In genomic region chr19:6497803-6498202, GRCm38 (mm10) we compare ENCODE assay signal across 9 mouse cellular contexts. TPM values are rescaled to one million over a fixed set of nuclear protein-coding genes. Genes with fewer than 3 reads are reported as not detected.
A peak's percentile ranks its signal among the peaks of the same experiment; 100 is the strongest.
DNase-seq lines count a peak whose midpoint lies in the region; ATAC-seq and TF ChIP-seq lines count a peak whose summit lies in the region.
"Had no signal": no experiment of that assay in that cellular context is flagged by ENCODE, and none has a peak within 500 bp of the region (broad histone marks: within the 10 kb centered on the region; RNA-seq: fewer than 3 reads in every experiment).

No protein-coding gene starts in this region.

- 0 out of 2 replicates have a peak, but pooled peaks have one; percentile 26 for ATAC-seq in kidney, embryonic 15.5 days (replicated peaks; ENCODE audit: low FRiP score)
- ATAC-seq in hindbrain, embryonic 12.5 days (ENCODE audit: low FRiP score), result peak; percentile 17
- peak; percentile 16; the same call in 1 of the 2 replicates for ATAC-seq in midbrain, embryonic 12.5 days (ENCODE audit: low FRiP score, low read depth)
- ATAC-seq: Patski had no signal

- peaks cover 35% of the 10 kb centered on the region for H3K4me1 ChIP-seq in kidney, embryonic 15.5 days
- H3K4me1 ChIP-seq in cortical plate, adult 2 months (ENCODE audit: control insufficient read depth, insufficient read depth, low read length), result no peaks in the 10 kb centered on the region
- H3K4me1 ChIP-seq in hindbrain, embryonic 12.5 days, result peaks cover 70% of the 10 kb centered on the region
- peaks cover 76% of the 10 kb centered on the region for H3K4me1 ChIP-seq in midbrain, embryonic 12.5 days
- H3K4me1 ChIP-seq in thymus, adult 2 months (replicated peaks; ENCODE audit: control insufficient read depth, insufficient read depth, low read length), result peaks cover 3% of the 10 kb centered on the region

- no peak for DNase-seq in kidney, postnatal 25 days
- no peak for DNase-seq in adipocyte (ENCODE audit: low spot score)
- no peak for DNase-seq in thymus, adult 2 months
- no peak for DNase-seq in urinary bladder, adult 18-20 months (ENCODE audit: low spot score in 2 of 2)

- H3K4me2 ChIP-seq in kidney, embryonic 15.5 days, result peak overlapping the region; percentile 97
- H3K4me2 ChIP-seq in hindbrain, embryonic 12.5 days (replicated peaks), result peak overlapping the region; percentile 84
- H3K4me2 ChIP-seq in midbrain, embryonic 12.5 days (replicated peaks), result peak overlapping the region; percentile 96

- H3K27ac ChIP-seq in kidney, embryonic 15.5 days, result no peak overlapping the region
- H3K27ac ChIP-seq in cortical plate, adult 2 months (ENCODE audit: insufficient read depth, low read length), result peak overlapping the region; percentile 67
- peak overlapping the region; percentile 95 for H3K27ac ChIP-seq in hindbrain, embryonic 12.5 days
- peak overlapping the region; percentile 91 for H3K27ac ChIP-seq in midbrain, embryonic 12.5 days (replicated peaks)
- no peak overlapping the region for H3K27ac ChIP-seq in thymus, adult 2 months (ENCODE audit: control insufficient read depth, insufficient read depth, low read length)

- no peaks in the 10 kb centered on the region for H3K36me3 ChIP-seq in kidney, embryonic 15.5 days
- H3K36me3 ChIP-seq in hindbrain, embryonic 12.5 days, result no peaks in the 10 kb centered on the region
- H3K36me3 ChIP-seq in midbrain, embryonic 12.5 days, result no peaks in the 10 kb centered on the region
- H3K36me3 ChIP-seq in thymus, adult 2 months (ENCODE audit: control insufficient read depth, insufficient read depth, low read length), result no peaks in the 10 kb centered on the region

- H3K4me3 ChIP-seq in kidney, embryonic 15.5 days (replicated peaks), result peak overlapping the region; percentile 58
- H3K4me3 ChIP-seq in cortical plate, adult 2 months (ENCODE audit: insufficient read depth, low read length), result peak overlapping the region; percentile 84
- peak overlapping the region; percentile 85 for H3K4me3 ChIP-seq in hindbrain, embryonic 12.5 days
- H3K4me3 ChIP-seq in midbrain, embryonic 12.5 days, result peak overlapping the region; percentile 90
- H3K4me3 ChIP-seq in thymus, adult 2 months (ENCODE audit: control insufficient read depth, insufficient read depth, low read length), result no peak overlapping the region

- no peak for TF ChIP-seq POLR2A in cortical plate, adult 2 months (IDR thresholded peaks at IDR 0.05; ENCODE audit: extremely low read depth, insufficient read depth, low read length)
- TF ChIP-seq POLR2A in thymus, adult 2 months (IDR thresholded peaks at IDR 0.05; ENCODE audit: control insufficient read depth, extremely low read depth, insufficient read depth, low read length, poor library complexity), result no peak

- H3K27me3 ChIP-seq in kidney, embryonic 15.5 days, result peaks cover 92% of the 10 kb centered on the region
- peaks cover 65% of the 10 kb centered on the region for H3K27me3 ChIP-seq in hindbrain, embryonic 12.5 days
- H3K27me3 ChIP-seq in midbrain, embryonic 12.5 days, result peaks cover 61% of the 10 kb centered on the region
- H3K27me3 ChIP-seq in thymus, adult 2 months (ENCODE audit: control insufficient read depth, insufficient read depth, low read length), result peaks cover 46% of the 10 kb centered on the region

- H3K9me3 ChIP-seq in kidney, embryonic 15.5 days (replicated peaks), result no peaks in the 10 kb centered on the region
- H3K9me3 ChIP-seq in hindbrain, embryonic 12.5 days (replicated peaks), result no peaks in the 10 kb centered on the region
- no peaks in the 10 kb centered on the region for H3K9me3 ChIP-seq in midbrain, embryonic 12.5 days

- WGBS in kidney, embryonic 15.5 days, result under 1% methylated on average over 35 of the region's 39 CpGs
- WGBS in hindbrain, embryonic 12.5 days, result under 1% methylated on average over 35 of the region's 39 CpGs
- under 1% methylated on average over 39 of the region's 39 CpGs for WGBS in midbrain, embryonic 12.5 days
- WGBS in thymus, adult 2 months, result 2% methylated on average over 31 of the region's 39 CpGs

- peak overlapping the region; percentile 60 for H3K9ac ChIP-seq in kidney, embryonic 15.5 days
- peak overlapping the region; percentile 99 for H3K9ac ChIP-seq in hindbrain, embryonic 12.5 days
- peak overlapping the region; percentile 93 for H3K9ac ChIP-seq in midbrain, embryonic 12.5 days (replicated peaks)

- no peak for TF ChIP-seq CTCF in cortical plate, adult 2 months (IDR thresholded peaks at IDR 0.05; ENCODE audit: extremely low read depth, insufficient read depth, low read length)
- no peak for TF ChIP-seq CTCF in thymus, adult 2 months (IDR thresholded peaks at IDR 0.05; ENCODE audit: borderline replicate concordance, control insufficient read depth, extremely low read depth, insufficient read depth, low read length, poor library complexity)

RNA-seq across cellular contexts. Expression of gene Slc22a12, which starts 45.0 kb away (rescaled TPM):
- 14.1 and 16.3 TPM in 2 replicates for polyA plus RNA-seq in kidney, embryonic 15.5 days (2015; fragmentation: Nextera tagmentation; extraction: Ambion mirVana)
- 0.15 and 0.38 TPM in 2 replicates for polyA plus RNA-seq in cortical plate, adult 2 months (2012; rRNA removed)
- not detected in 2 replicates for polyA plus RNA-seq in hindbrain, embryonic 12.5 days (2016; fragmentation: Nextera tagmentation; extraction: Ambion mirVana)
- polyA plus RNA-seq in midbrain, embryonic 12.5 days (2016; fragmentation: Nextera tagmentation; extraction: Ambion mirVana), result not detected in 2 replicates
- polyA plus RNA-seq in thymus, adult 2 months (2012; rRNA removed), result 0.19 and 0.74 TPM in 2 replicates
- polyA plus RNA-seq: Patski had no signal

Comparison
In these comparisons a context has a peak if more than half of its experiments do, and no peak if none do; other contexts are left out.
1. H3K27ac ChIP-seq: peak in cortical plate, adult 2 months (single experiment), hindbrain, embryonic 12.5 days (single experiment) and midbrain, embryonic 12.5 days (single experiment); none in kidney, embryonic 15.5 days (single experiment) and thymus, adult 2 months (single experiment).
2. Peak in every context shown above with its lines, with median percentiles within 50 percentile points of each other: ATAC-seq, H3K4me2 ChIP-seq and H3K9ac ChIP-seq.